Mouse (Mus musculus): Measurements from ENCODE around the gene Krtap5-5. TPM values are rescaled to one million over a fixed set of nuclear protein-coding genes. Genes with fewer than 3 reads are reported as not detected.
"Not testable (repeated sequence)": the region's sequence is repeated elsewhere in the genome, so short reads cannot be mapped to it uniquely, and the experiment has no call there.

Gene Krtap5-5
- not detected in 2 replicates for total RNA-seq (2021)
- long read RNA-seq, experiment 1 = 0 reads
- long read RNA-seq, experiment 2 = 0 reads

DNA sequence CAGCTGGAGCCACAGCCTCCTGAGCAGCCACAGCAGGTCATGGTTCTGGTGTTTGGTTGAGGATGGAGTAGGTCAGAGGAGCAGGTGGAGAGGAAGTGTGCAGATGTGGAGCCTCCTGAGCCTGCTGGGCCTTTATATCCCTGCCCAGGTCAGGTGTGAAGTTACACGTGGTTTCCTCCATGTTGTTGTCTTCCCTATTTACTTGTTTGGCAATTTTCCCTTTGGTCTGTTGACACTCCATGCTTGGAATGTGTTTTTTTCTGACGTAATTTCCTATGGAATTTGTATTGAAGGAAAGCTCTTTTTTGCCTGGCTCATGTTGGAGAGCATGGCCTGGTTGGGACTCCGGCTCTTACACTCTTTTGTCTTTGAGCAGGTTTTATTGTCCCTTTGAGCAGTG is at the start of gene Krtap5-5:
Gene Krtap5-5, minus strand, starts transcription at position 101 of the 400 bp plus-strand sequence.
- not testable (repeated sequence) for DNase-seq

DNA sequence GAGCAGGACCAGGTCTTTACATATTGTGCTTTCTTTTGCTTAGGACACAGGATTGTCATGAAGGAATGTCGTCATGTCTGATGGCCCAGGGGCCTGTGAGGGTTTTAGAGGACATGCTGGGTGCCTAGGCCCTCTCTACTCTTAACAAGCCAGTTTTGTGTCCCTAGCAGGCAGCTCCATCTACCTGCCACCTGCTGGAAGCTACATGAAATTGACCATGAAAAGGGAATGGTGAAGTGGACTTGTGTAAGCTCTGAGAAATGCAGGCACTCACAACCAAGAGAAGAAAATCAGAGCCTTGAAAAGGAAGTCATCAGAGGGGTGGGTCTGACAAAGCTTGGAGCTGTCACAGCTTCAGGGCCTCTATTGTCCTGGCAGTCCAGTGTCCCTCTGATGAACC is 49.5 kb upstream of the Krtap5-5 start:
- DNase-seq = not testable (repeated sequence)

DNA sequence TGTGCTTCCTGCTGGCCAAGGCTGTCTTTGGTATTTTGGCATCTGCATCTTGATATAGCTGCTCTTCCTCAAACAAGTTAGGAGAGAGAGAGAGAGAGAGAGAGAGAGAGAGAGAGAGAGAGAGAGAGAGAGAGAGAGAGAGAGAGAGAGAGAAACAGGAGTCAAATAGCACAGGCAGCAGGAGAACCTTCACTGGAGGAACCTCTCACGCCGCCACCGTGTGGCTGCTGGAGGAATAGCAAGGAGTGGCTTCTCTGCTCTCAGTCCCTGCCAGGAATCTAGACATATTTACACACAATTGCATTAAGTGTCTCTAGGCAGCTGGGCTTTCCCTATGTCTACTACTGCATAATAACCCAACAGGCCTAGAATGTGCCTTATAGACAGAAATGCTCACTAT is 48.4 kb upstream of the Krtap5-5 start:
- peak; percentile 79 for DNase-seq

GRCm38 (mm10) chr7:142274263-142274662 is 44.5 kb upstream of the Krtap5-5 start, which contains the start of gene Gm4559:
Gm4559 (minus strand) TSS chr7:142274363.
- DNase-seq = not testable (repeated sequence)

- DNase-seq = not testable (repeated sequence)
These were observed 28.5 kb upstream of the Krtap5-5 start, which contains the start of gene Gm2431 for GRCm38 (mm10) chr7:142258254-142258653. Gm2431 (minus strand) TSS chr7:142258354.

DNA sequence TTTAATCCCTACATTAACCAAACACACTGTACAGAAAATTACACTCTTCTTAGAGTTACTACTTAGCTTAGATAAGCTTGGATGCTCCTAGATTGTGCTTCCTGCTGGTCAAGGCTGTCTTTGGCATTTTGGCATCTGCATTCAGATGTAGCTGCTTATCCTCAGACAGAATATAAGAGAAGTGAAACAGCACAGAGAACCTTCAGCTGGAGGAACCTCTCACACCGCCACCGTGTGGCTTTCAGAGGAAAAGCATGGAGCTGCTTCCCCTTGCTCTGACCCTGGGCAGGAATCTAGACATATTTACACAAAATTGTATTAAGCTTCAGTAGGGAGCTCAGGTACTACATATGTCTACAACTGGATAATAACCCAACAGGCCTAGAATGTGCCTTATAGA is 25.7 kb upstream of the Krtap5-5 start:
- DNase-seq = peak; percentile 64

- peak; percentile 49 for DNase-seq
These were observed 20.1 kb upstream of the Krtap5-5 start for GRCm38 (mm10) chr7:142249824-142250223.

- no peak for DNase-seq
These were observed 11.2 kb upstream of the Krtap5-5 start, which contains the start of gene Gm40460 for GRCm38 (mm10) chr7:142240978-142241377. Gm40460 (minus strand) TSS chr7:142241078.

- no peak for DNase-seq
These were observed 1.8 kb upstream of the Krtap5-5 start for GRCm38 (mm10) chr7:142231540-142231939.

GRCm38 (mm10) chr7:142224518-142224917 is 5.3 kb downstream of the Krtap5-5 start:
- DNase-seq = no peak

GRCm38 (mm10) chr7:142212136-142212535 is 17.6 kb downstream of the Krtap5-5 start:
- not testable (repeated sequence) for DNase-seq

DNA sequence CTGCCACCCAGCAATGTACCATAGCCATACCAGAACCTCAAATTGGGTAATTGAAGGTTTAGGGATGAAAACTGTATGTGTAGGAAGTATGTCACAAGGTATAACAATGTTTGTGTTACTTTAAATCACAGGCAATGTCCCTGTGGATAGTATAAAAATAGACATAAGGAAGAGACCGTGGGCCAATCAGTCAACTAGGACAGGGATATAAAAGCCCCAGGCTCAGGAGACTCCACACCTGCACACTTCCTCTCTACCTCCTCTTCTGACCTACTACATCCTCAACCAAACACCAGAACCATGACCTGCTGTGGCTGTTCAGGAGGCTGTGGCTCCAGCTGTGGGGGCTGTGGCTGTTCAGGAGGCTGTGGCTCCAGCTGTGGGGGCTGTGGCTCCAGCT is 18.2 kb downstream of the Krtap5-5 start, which contains the start of gene Gm7579:
Gene Gm7579, plus strand, starts transcription at position 301 of the 400 bp plus-strand sequence.
- no peak for DNase-seq

DNA sequence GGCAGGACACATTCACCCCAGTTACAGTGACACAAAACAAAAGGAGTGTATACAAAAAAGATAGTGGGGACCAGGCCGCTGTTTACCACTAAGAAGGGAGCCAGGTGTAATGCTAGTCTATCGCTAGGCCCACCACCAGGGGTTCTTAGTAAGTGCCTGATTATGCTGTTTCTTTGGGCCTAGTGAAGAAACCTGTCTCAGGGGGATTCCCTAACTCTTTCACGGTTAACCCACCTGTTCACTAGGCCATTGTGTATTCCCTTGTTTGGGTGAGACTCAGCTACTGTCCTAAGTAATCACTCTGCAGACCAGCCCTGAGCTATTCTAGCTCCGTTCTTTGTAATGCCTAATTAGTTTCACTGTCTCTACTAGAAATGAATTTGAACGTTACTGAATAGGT is 22.9 kb downstream of the Krtap5-5 start:
- DNase-seq = not testable (repeated sequence)

GRCm38 (mm10) chr7:142205488-142205887 is 24.3 kb downstream of the Krtap5-5 start:
- no peak for DNase-seq

DNA sequence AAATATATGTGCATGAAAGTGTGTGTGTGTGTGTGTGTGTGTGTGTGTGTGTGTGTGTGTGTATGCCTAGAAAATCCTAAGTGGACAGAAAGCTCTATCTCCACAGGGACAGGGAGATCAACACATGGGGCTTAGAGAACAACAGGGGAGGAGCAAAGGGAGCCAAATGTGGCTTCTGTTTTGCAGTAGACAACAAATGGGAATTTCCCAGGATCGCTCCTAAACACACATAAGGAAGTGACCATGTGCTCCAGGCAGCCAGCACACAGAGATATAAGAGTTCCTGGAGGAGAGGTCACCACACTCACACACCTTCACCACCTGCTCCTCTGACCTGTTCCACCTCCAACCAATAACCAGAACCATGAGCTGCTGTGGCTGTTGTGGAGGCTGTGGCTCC is 28.7 kb downstream of the Krtap5-5 start, which contains the start of gene Krtap5-3:
Gene Krtap5-3, plus strand, starts transcription at position 301 of the 400 bp plus-strand sequence.
- DNase-seq = no peak

DNA sequence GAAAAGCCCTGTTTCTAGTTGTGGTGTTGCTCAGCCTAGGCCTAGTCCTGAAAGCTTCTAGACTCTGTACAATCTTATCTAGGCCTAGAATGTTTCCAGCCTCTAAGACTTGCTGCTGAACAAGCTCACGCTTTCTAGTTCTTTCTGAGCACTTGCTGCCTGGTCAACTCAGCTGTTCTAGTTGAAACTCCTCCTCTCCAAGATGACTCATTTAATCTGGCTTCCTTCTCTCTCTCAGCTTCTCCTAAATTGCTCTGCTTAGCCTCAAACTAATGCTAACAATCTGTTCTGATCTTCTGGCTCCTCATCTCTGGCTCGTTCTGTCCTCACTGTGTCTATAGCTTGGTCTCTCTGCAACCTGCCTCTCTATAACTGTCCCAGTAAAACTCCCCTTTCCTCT is 31.0 kb downstream of the Krtap5-5 start:
- DNase-seq = no peak

DNA sequence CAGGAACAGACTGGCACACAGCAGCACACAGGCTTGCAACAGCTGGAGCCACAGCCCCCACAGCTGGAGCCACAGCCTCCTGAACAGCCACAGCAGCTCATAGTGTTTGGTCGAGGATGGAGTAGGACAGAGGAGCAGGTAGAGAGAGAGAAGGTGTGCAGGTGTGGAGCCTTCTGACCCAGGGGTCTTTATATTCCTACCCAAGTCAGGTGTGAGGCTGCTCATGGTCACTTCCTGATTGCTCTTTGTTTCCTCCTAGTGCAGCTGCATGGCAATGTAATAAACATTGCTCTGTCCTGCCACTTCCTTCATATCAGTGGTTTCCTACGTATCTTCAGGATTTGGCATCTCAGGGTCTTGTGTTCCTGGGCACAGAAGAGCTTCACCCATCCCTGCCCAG is 39.5 kb downstream of the Krtap5-5 start, which contains the start of gene Gm10153:
Gene Gm10153, minus strand, starts transcription at position 101 of the 400 bp plus-strand sequence.
- no peak for DNase-seq

GRCm38 (mm10) chr7:142188156-142188555 is 41.6 kb downstream of the Krtap5-5 start:
- DNase-seq = no peak

DNA sequence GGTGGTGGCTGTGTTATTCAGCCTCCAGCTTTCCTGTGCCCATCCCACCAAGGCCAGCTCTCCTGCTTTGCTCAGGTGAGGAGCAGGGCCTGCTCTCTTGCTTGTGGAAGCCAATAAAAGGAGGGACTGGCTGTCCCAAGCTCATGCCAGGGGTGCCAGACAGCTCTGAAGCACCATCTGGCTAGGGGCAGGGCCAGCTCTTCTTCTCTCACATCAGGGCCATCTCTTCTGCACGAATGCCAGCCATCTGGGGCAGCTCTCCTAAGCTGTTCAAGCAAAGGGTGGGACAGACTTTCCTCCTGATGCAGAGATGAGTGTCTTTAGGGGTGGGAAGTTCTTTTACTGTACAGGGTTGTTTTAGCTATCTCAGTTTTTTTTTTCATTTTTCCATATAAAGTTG is 48.8 kb downstream of the Krtap5-5 start:
- no peak for DNase-seq

Other genes with a start within 250 kb of the Krtap5-5 start
- 47.4 and 48.6 TPM in 2 replicates for gene Mob2, start 168.9 kb downstream of the Krtap5-5 start, total RNA-seq (2021)
- 7.3 and 8.4 TPM in 2 replicates for gene Dusp8, start 134.1 kb downstream of the Krtap5-5 start, total RNA-seq (2021)
- gene Gm45618, start 109.2 kb downstream of the Krtap5-5 start, total RNA-seq (2021) = not detected in 2 replicates
- not detected in 2 replicates for gene Gm39115, start 93.9 kb downstream of the Krtap5-5 start, total RNA-seq (2021)
- gene Gm45337, start 85.4 kb downstream of the Krtap5-5 start, total RNA-seq (2021) = not detected in 2 replicates
- not detected in 2 replicates for gene Gm29735, start 72.9 kb downstream of the Krtap5-5 start, total RNA-seq (2021)
- not detected in 2 replicates for gene Gm4553, start 64.2 kb downstream of the Krtap5-5 start, total RNA-seq (2021)
- not detected in 2 replicates for gene Krtap5-2, start 54.0 kb downstream of the Krtap5-5 start, total RNA-seq (2021)
- not detected in 2 replicates for gene Gm10153, start 39.6 kb downstream of the Krtap5-5 start, total RNA-seq (2021)
- gene Krtap5-3, start 28.6 kb downstream of the Krtap5-5 start, total RNA-seq (2021) = not detected in 2 replicates
- gene Gm7579, start 18.1 kb downstream of the Krtap5-5 start, total RNA-seq (2021) = not detected in 2 replicates
- gene Gm40460, start 11.1 kb upstream of the Krtap5-5 start, total RNA-seq (2021) = not detected in 2 replicates
- gene Gm2431, start 28.4 kb upstream of the Krtap5-5 start, total RNA-seq (2021) = not detected in 2 replicates
- not detected in 2 replicates for gene Gm4559, start 44.4 kb upstream of the Krtap5-5 start, total RNA-seq (2021)
- not detected in 2 replicates for gene Krtap5-1, start 67.1 kb upstream of the Krtap5-5 start, total RNA-seq (2021)
- not detected in 2 replicates for gene Krtap5-4, start 73.6 kb upstream of the Krtap5-5 start, total RNA-seq (2021)
- 3.8 and 5.1 TPM in 2 replicates for gene Ifitm10, start 143.8 kb upstream of the Krtap5-5 start, total RNA-seq (2021)
- gene Gm49369, start 152.7 kb upstream of the Krtap5-5 start, total RNA-seq (2021) = 1.4 TPM in 1 of 2 replicates, not detected in the other
- 678 and 680 TPM in 2 replicates for gene Ctsd, start 158.1 kb upstream of the Krtap5-5 start, total RNA-seq (2021)
- not detected in 2 replicates for gene Syt8, start 204.9 kb upstream of the Krtap5-5 start, total RNA-seq (2021)
- gene Tnni2, start 211.8 kb upstream of the Krtap5-5 start, total RNA-seq (2021) = 0.56 and 0.67 TPM in 2 replicates
- gene Lsp1, start 230.8 kb upstream of the Krtap5-5 start, total RNA-seq (2021) = 20.4 and 52.3 TPM in 2 replicates